Mouse (Mus musculus): Measurements from ENCODE around the gene Gm45808. TPM values are rescaled to one million over a fixed set of nuclear protein-coding genes. Genes with fewer than 3 reads are reported as not detected.
"Not testable (repeated sequence)": the region's sequence is repeated elsewhere in the genome, so short reads cannot be mapped to it uniquely, and the experiment has no call there.

The Gm45808 gene
- total RNA-seq, 2 experiments from 2014 or later: not detected

- peak; percentile 85 for ATAC-seq (replicated peaks; ENCODE audit: poor library complexity)
These were observed 23.5 kb upstream of the Gm45808 start, which contains the start of gene Nucb1 for GRCm38 (mm10) chr7:45509912-45510787. TSS of gene Nucb1 (minus strand) at chr7:45510406.

- no peak for ATAC-seq (replicated peaks; ENCODE audit: poor library complexity)
These were observed 22.7 kb upstream of the Gm45808 start for GRCm38 (mm10) chr7:45509181-45509882.

GRCm38 (mm10) chr7:45508561-45508960 lies 21.9 kb upstream of the Gm45808 start:
- peak; percentile 60 for ATAC-seq (replicated peaks; ENCODE audit: poor library complexity)

GRCm38 (mm10) chr7:45507583-45507982 lies 21.0 kb upstream of the Gm45808 start:
- no peak for ATAC-seq (replicated peaks; ENCODE audit: poor library complexity)

GRCm38 (mm10) chr7:45498427-45498826 lies 11.8 kb upstream of the Gm45808 start:
- no peak for ATAC-seq (replicated peaks; ENCODE audit: poor library complexity)

GRCm38 (mm10) chr7:45494548-45494947 lies 7.9 kb upstream of the Gm45808 start:
- no peak for ATAC-seq (replicated peaks; ENCODE audit: poor library complexity)

GRCm38 (mm10) chr7:45492951-45493350 lies 6.3 kb upstream of the Gm45808 start:
- no peak for ATAC-seq (replicated peaks; ENCODE audit: poor library complexity)

GRCm38 (mm10) chr7:45492225-45492844 lies 5.7 kb upstream of the Gm45808 start:
- ATAC-seq (replicated peaks; ENCODE audit: poor library complexity): no peak

- ATAC-seq (replicated peaks; ENCODE audit: poor library complexity): peak; percentile 52
These were observed 4.7 kb upstream of the Gm45808 start for GRCm38 (mm10) chr7:45491264-45491663.

- peak; percentile 24; the same call in 1 of the 2 replicates for ATAC-seq (replicated peaks; ENCODE audit: poor library complexity)
These were observed 4.2 kb upstream of the Gm45808 start for GRCm38 (mm10) chr7:45490822-45491221.

- peak; percentile 51 for ATAC-seq (replicated peaks; ENCODE audit: poor library complexity)
These were observed 3.0 kb upstream of the Gm45808 start for GRCm38 (mm10) chr7:45489578-45489977.

- peak; percentile 80 for ATAC-seq (replicated peaks; ENCODE audit: poor library complexity)
These were observed 1.9 kb upstream of the Gm45808 start, which contains the start of gene Dhdh for GRCm38 (mm10) chr7:45488293-45489204. TSS of gene Dhdh (minus strand) at chr7:45488805.

- ATAC-seq (replicated peaks; ENCODE audit: poor library complexity): no peak
These were observed 1.3 kb upstream of the Gm45808 start for GRCm38 (mm10) chr7:45487861-45488292.

GRCm38 (mm10) chr7:45486158-45486557 lies 453 bp downstream of the Gm45808 start:
- ATAC-seq (replicated peaks; ENCODE audit: poor library complexity): no peak

- ATAC-seq (replicated peaks; ENCODE audit: poor library complexity): not testable (repeated sequence)
These were observed 1.6 kb downstream of the Gm45808 start for GRCm38 (mm10) chr7:45484985-45485384.

GRCm38 (mm10) chr7:45482166-45482565 lies 4.4 kb downstream of the Gm45808 start:
- no peak for ATAC-seq (replicated peaks; ENCODE audit: poor library complexity)

- ATAC-seq (replicated peaks; ENCODE audit: poor library complexity): peak; percentile 89
These were observed 5.2 kb downstream of the Gm45808 start, which contains the start of gene Tulp2 for GRCm38 (mm10) chr7:45481374-45481927. TSS of gene Tulp2 (plus strand) at chr7:45481877.

GRCm38 (mm10) chr7:45480310-45480709 lies 6.3 kb downstream of the Gm45808 start:
- ATAC-seq (replicated peaks; ENCODE audit: poor library complexity): not testable (repeated sequence)

GRCm38 (mm10) chr7:45478774-45479173 lies 7.8 kb downstream of the Gm45808 start:
- ATAC-seq (replicated peaks; ENCODE audit: poor library complexity): no peak

- ATAC-seq (replicated peaks; ENCODE audit: poor library complexity): peak; percentile 87
These were observed 9.6 kb downstream of the Gm45808 start for GRCm38 (mm10) chr7:45477003-45477402.

Measured in megakaryocyte progenitor cell, adult 5-6 weeks (primary cell).